Mouse (Mus musculus): Measurements from ENCODE around the gene Nemf.

DNA sequence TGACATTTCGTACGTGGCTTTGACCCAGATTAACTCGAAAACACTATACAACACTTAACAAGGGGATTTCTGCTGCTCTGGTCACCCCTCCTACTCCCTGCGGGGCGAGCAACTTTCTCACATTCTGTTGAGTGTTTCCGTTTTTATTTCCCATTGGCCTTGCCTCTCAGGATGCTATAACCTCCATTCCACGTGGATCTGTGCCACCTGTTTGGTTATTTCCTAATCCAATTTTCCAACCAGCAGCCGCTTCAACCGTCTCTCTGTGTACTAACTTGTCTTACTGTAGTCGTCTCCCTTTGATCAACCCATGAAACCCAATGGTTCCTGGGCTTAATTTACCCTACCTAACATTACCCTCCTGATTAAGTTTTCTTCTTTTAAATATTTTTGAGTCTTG is 36.1 kb upstream of the Nemf start:
- TF ChIP-seq CTCF (IDR thresholded peaks at IDR 0.05; ENCODE audit: control insufficient read depth, insufficient read depth, low read length) (no peak), POLR2A (IDR thresholded peaks at IDR 0.05; ENCODE audit: borderline replicate concordance, control insufficient read depth, low read depth, low read length) (no peak)

Data from bone marrow, adult 2 months (tissue).